Mouse (Mus musculus) MN1 (cell line): ENCODE results near the gene Gm13276.
"Not testable (repeated sequence)": the region's sequence is repeated elsewhere in the genome, so short reads cannot be mapped to it uniquely, and the experiment has no call there.

Experiments
- DNase-seq: peaks from one replicate; pipeline ENCODE4 v3.0.0-alpha.2; 2016; ENCODE audit warnings: low spot score

Gm13276 gene

GRCm38 (mm10) chr4:88785409-88785808 lies at the start of gene Gm13276:
Gm13276 (plus strand) TSS chr4:88785709.
- not testable (repeated sequence) for DNase-seq

- peak; percentile 60 for DNase-seq
Observed at GRCm38 (mm10) chr4:88738480-88738879, 47.0 kb upstream of the Gm13276 start.

- DNase-seq: no peak
Observed at GRCm38 (mm10) chr4:88739036-88739435, 46.5 kb upstream of the Gm13276 start.

- DNase-seq: no peak
Observed at GRCm38 (mm10) chr4:88741426-88741825, 44.1 kb upstream of the Gm13276 start.

- DNase-seq: no peak
Observed at GRCm38 (mm10) chr4:88742771-88743371, 42.6 kb upstream of the Gm13276 start.

GRCm38 (mm10) chr4:88744207-88744606 lies 41.3 kb upstream of the Gm13276 start:
- DNase-seq: no peak

- DNase-seq: no peak
Observed at GRCm38 (mm10) chr4:88749926-88750325, 35.6 kb upstream of the Gm13276 start.

GRCm38 (mm10) chr4:88754818-88755340 lies 30.6 kb upstream of the Gm13276 start, which contains the start of gene Gm13271:
Gm13271 (plus strand) TSS chr4:88754868.
- DNase-seq: not testable (repeated sequence)

- DNase-seq: peak; percentile 14
Observed at GRCm38 (mm10) chr4:88756581-88757513, 28.7 kb upstream of the Gm13276 start.

GRCm38 (mm10) chr4:88757628-88758031 lies 27.9 kb upstream of the Gm13276 start:
- peak; percentile 91 for DNase-seq

GRCm38 (mm10) chr4:88758751-88759150 lies 26.8 kb upstream of the Gm13276 start:
- DNase-seq: not testable (repeated sequence)

- not testable (repeated sequence) for DNase-seq
Observed at GRCm38 (mm10) chr4:88759610-88760268, 25.8 kb upstream of the Gm13276 start, which contains the start of gene Gm13283. Gm13283 (plus strand) TSS chr4:88760119.

- peak; percentile 84 for DNase-seq
Observed at GRCm38 (mm10) chr4:88760431-88760830, 25.1 kb upstream of the Gm13276 start.

- not testable (repeated sequence) for DNase-seq
Observed at GRCm38 (mm10) chr4:88761776-88762175, 23.7 kb upstream of the Gm13276 start.

- not testable (repeated sequence) for DNase-seq
Observed at GRCm38 (mm10) chr4:88762341-88762740, 23.2 kb upstream of the Gm13276 start.

- DNase-seq: peak; percentile 80
Observed at GRCm38 (mm10) chr4:88763384-88764018, 22.0 kb upstream of the Gm13276 start.

GRCm38 (mm10) chr4:88773534-88773933 lies 12.0 kb upstream of the Gm13276 start, which contains the start of gene Gm13290:
Gm13290 (plus strand) TSS chr4:88773834.
- DNase-seq: not testable (repeated sequence)

GRCm38 (mm10) chr4:88776622-88777021 lies 8.9 kb upstream of the Gm13276 start, which contains the start of gene Gm13289:
Gm13289 (plus strand) TSS chr4:88776922.
- DNase-seq: not testable (repeated sequence)

- DNase-seq: not testable (repeated sequence)
Observed at GRCm38 (mm10) chr4:88779550-88779949, 6.0 kb upstream of the Gm13276 start, which contains the start of gene Gm13272. Gm13272 (plus strand) TSS chr4:88779850.

- not testable (repeated sequence) for DNase-seq
Observed at GRCm38 (mm10) chr4:88780320-88780719, 5.2 kb upstream of the Gm13276 start.

GRCm38 (mm10) chr4:88781831-88782230 lies 3.7 kb upstream of the Gm13276 start, which contains the start of gene Ifnz:
Ifnz (plus strand) TSS chr4:88782131.
- not testable (repeated sequence) for DNase-seq
